Mouse (Mus musculus) forebrain, embryonic 14.5 days (tissue): ENCODE measurements around the gene Gm11639. TPM values are rescaled to one million over a fixed set of nuclear protein-coding genes. Genes with fewer than 3 reads are reported as not detected.
"Not testable (repeated sequence)": the region's sequence is repeated elsewhere in the genome, so short reads cannot be mapped to it uniquely, and the experiment has no call there.

Experiments used
- ATAC-seq: fragments of 200-750 bp; cut with Nextera tagmentation; 2 replicates; pipeline ENCODE4 v1.8.0; 2017; ENCODE audit warnings: mild to moderate bottlenecking, moderate library complexity
- DNase-seq: peaks from one replicate; pipeline ENCODE4 v3.0.0-alpha.2; 2015; ENCODE audit warnings: low spot score
- H3K27ac ChIP-seq: fragments of 300-500 bp; sonication (generic); 2 replicates; pipeline ENCODE4 v1.5.1; 2014; ENCODE audit warnings: low read depth, mild to moderate bottlenecking, control low read depth, low read length, moderate library complexity
- H3K27me3 ChIP-seq: fragments of 300-500 bp; sonication (generic); replicated peaks from 2 replicates; pipeline ENCODE4 v1.6.1; 2014; ENCODE audit warnings: low read length, control low read depth, mixed read lengths; ENCODE audit not compliant: control insufficient read depth, insufficient read depth
- H3K36me3 ChIP-seq: fragments of 300-500 bp; sonication (generic); 2 replicates; pipeline ENCODE4 v1.6.1; 2014; ENCODE audit warnings: low read length, control low read depth; ENCODE audit not compliant: control insufficient read depth, insufficient read depth
- H3K4me1 ChIP-seq: fragments of 300-500 bp; sonication (generic); 2 replicates; pipeline ENCODE4 v1.6.1; 2014; ENCODE audit warnings: antibody characterized with exemption, low read length, control low read depth; ENCODE audit not compliant: control insufficient read depth, insufficient read depth
- H3K4me2 ChIP-seq: fragments of 300-500 bp; sonication (generic); 2 replicates; pipeline ENCODE4 v1.6.1; 2014; ENCODE audit warnings: mild to moderate bottlenecking, control low read depth, low read length
- H3K4me3 ChIP-seq: fragments of 300-500 bp; sonication (generic); 2 replicates; pipeline ENCODE4 v1.5.1; 2014; ENCODE audit warnings: low read depth, low read length, control low read depth
- H3K9ac ChIP-seq: fragments of 300-500 bp; sonication (generic); 2 replicates; pipeline ENCODE4 v1.6.1; 2014; ENCODE audit warnings: mild to moderate bottlenecking, low read length, control low read depth, moderate library complexity
- H3K9me3 ChIP-seq: fragments of 300-500 bp; sonication (generic); replicated peaks from 2 replicates; pipeline ENCODE4 v1.6.1; 2016; ENCODE audit warnings: low read length, control low read depth, mixed read lengths; ENCODE audit not compliant: control insufficient read depth
- WGBS: fragments of 180-500 bp; shearing (Covaris S2); extraction: QIAGEN DNeasy Blood & Tissue Kit; methylation state at CpG from one replicate; pipeline ENCODE4 v1.1.7; 2014; 5-methylcytosine and 5-hydroxymethylcytosine counted together
- polyA plus RNA-seq: library from polyadenylated mRNA; unstranded; fragments of >200 nt; fragmentation: Nextera tagmentation; extraction: Ambion mirVana; gene quantifications from 2 replicates; pipeline ENCODE4 v1.2.1, GENCODE M21; 2014

Gene Gm11639
- polyA plus RNA-seq, 1 experiment from 2014 or later, result not detected

DNA sequence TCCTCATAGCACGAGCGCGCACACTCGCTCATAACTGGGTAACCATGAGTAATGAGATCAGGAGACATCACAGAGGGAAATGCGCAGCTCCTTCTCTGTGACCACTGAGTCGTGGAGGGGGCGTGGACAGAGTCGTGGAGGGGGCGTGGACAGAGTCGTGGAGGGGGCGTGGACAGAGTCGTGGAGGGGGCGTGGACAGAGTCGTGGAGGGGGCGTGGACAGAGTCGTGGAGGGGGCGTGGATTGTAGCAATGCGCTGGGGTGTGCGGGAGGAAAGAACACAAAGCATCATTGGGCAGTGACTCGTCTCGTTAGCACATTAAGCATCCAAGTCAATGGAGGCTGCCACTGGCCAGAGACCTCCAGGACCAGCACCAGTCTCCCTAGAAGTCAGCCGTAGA, 426.9 kb downstream of the Gm11639 start:
- H3K9me3 ChIP-seq, H3K27ac ChIP-seq, ATAC-seq, H3K4me3 ChIP-seq, DNase-seq, H3K27me3 ChIP-seq, H3K36me3 ChIP-seq, H3K9ac ChIP-seq, H3K4me1 ChIP-seq, H3K4me2 ChIP-seq: not testable (repeated sequence)
- WGBS, result 69% methylated on average over 20 of the region's 22 CpGs

DNA sequence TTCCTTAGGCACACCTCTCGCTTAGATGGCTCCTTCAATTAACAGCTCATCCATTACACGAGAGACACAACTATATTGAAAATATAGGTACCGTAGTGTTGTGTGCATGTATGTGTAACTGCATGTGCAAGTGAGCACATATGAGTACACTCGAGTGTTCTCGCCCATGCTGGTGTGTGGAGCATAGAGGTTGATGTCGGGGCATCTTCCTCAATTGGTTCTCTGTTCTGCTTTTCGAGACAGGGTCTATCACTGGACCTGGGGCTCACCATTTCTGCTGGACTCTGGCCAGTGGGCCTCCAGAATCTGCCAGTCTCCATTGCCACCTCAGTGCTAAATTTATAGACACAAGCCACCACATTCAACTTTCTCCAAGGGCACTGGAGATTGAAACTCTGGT, 432.3 kb downstream of the Gm11639 start:
- DNase-seq, result no peak
- H3K4me1 ChIP-seq, result no peaks in the 10 kb centered on the region
- H3K27me3 ChIP-seq, result no peaks in the 10 kb centered on the region
- no peaks in the 10 kb centered on the region for H3K9me3 ChIP-seq
- H3K4me2 ChIP-seq, result no peak overlapping the region
- 88% methylated on average over 7 of the region's 7 CpGs for WGBS
- H3K27ac ChIP-seq, result no peak overlapping the region
- no peak overlapping the region for H3K4me3 ChIP-seq
- no peak for ATAC-seq
- no peaks in the 10 kb centered on the region for H3K36me3 ChIP-seq
- no peak overlapping the region for H3K9ac ChIP-seq

DNA sequence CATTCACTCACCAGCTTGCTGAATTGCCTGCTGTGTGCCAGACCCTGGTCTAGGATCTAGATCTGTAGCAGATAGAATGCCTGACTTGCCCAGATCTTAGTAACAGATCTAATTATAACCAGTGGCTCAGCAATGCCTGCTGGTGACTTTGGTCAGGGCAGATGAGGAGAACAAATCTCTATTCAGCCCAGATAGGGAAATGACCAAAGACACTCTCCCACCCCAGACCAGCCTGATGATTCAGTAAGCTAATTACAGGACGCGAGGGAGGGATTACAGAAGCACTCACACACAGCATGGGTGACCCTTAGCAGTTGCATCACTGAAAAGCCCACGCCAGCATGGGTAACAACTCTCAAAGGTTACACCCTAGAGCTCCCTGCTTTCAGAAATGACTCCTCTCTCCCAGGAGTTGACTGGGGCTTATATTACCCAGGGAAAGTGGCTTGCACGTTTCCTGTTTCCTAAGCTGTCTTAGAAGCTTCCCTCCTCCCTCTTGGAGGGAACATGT, 435.1 kb downstream of the Gm11639 start:
- Histone ChIP-seq H3K27me3 (no peaks in the 10 kb centered on the region), H3K9ac (no peak overlapping the region), H3K4me3 (no peak overlapping the region), H3K9me3 (peaks cover 2% of the 10 kb centered on the region; the same call in 1 of the 2 replicates), H3K4me2 (no peak overlapping the region), H3K27ac (no peak overlapping the region), H3K36me3 (no peaks in the 10 kb centered on the region), H3K4me1 (no peaks in the 10 kb centered on the region)
- no peak for DNase-seq
- no peak for ATAC-seq
- WGBS, result 24% methylated on average over 4 of the region's 4 CpGs

- H3K4me3 ChIP-seq, ATAC-seq, H3K27me3 ChIP-seq, DNase-seq, H3K9me3 ChIP-seq, H3K4me1 ChIP-seq, H3K4me2 ChIP-seq, H3K36me3 ChIP-seq, H3K27ac ChIP-seq, H3K9ac ChIP-seq: not testable (repeated sequence)
- 76% methylated on average over 5 of the region's 5 CpGs for WGBS
Observed at GRCm38 (mm10) chr11:105121792-105122191, 436.3 kb downstream of the Gm11639 start.

- no peak overlapping the region for H3K4me3 ChIP-seq
- H3K9me3 ChIP-seq, result peaks cover 2% of the 10 kb centered on the region; the same call in 1 of the 2 replicates
- no peaks in the 10 kb centered on the region for H3K27me3 ChIP-seq
- peaks cover 9% of the 10 kb centered on the region for H3K4me1 ChIP-seq
- no peak overlapping the region for H3K27ac ChIP-seq
- WGBS, result 4% methylated on average over 9 of the region's 9 CpGs
- H3K9ac ChIP-seq, result no peak overlapping the region
- ATAC-seq (no peak), DNase-seq (peak; percentile 79)
- peaks cover 3% of the 10 kb centered on the region for H3K36me3 ChIP-seq
- no peak overlapping the region for H3K4me2 ChIP-seq
Observed at GRCm38 (mm10) chr11:105123986-105124385, 438.5 kb downstream of the Gm11639 start.

DNA sequence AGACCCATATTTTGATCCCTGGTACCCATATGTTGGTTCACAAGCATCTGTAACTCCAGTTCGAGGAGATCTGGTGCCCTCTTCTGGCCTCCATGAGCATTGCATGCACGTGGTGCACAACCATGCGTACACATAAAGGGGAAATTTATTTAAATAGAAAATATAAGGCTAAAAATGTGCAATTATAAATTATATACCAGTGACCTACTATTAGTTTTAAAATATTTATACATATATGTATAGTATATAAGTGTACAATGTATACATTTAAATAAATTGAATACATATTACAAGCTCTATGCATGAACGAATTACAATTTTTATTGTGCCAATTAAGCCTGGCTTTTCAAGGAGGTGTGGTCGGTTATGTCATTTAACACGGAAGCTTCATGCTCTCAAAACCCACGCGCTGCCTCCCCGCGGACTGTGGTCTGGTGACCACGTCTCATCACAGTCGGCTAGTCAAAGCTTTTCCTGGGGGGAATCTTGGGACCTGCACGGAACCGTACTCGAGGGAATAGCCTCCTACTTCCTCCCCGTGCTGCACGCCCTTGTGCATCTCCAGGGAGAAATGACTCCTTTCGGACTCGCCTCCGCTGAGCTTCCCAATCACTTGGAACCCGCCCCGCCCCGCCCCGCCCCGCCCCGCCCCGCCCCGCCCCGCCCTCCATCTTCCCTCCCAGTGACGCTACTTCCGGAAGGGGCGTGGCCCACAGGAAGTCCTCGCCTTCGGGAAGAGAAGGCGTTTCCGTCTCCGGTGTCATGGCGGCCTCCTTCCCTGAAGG, 440.4 kb downstream of the Gm11639 start, which contains the start of gene Mettl2:
Mettl2 (plus strand) TSS at position 691 of the 785 bp plus-strand sequence.
- Histone ChIP-seq H3K9ac (peak within 1 kb of the TSS; percentile 72), H3K27ac (peak within 1 kb of the TSS; percentile 78), H3K9me3 (peaks cover 2% of the 10 kb centered on the region; the same call in 1 of the 2 replicates), H3K4me1 (peaks cover 9% of the 10 kb centered on the region), H3K27me3 (no peaks in the 10 kb centered on the region), H3K4me2 (peak within 1 kb of the TSS; percentile 92), H3K36me3 (peaks cover 14% of the 10 kb centered on the region), H3K4me3 (peak within 1 kb of the TSS; percentile 95)
- under 1% methylated on average over 35 of the region's 38 CpGs for WGBS
- ATAC-seq (peak; percentile 93), DNase-seq (peak; percentile 96)

DNA sequence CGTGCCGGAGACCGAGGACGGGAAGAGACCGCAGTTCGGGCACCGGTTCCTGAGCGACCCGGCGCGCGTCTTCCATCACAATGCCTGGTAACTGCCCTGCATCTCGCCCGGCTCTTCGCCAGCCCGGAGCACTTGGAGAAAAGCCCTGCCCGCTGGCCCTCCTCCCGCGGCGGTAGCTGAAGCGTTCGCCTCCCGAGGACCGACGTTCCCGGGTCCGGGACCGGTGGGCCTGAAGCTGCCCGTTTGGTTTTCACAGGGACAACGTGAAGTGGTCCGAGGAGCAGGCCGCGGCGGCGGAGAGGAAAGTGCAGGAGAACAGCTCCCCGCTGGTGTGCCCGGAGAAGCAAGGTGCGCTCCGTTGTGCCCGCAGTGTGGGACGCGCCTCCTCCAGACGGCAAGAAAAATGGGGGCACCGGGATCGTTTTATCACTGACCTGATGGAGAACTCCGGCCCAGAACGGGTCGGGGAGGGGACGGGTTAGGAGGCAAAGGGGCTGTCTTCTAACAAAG, 441.1 kb downstream of the Gm11639 start:
- Histone ChIP-seq H3K4me3 (peak overlapping the region; percentile 95), H3K27ac (no peak overlapping the region), H3K36me3 (peaks cover 17% of the 10 kb centered on the region), H3K27me3 (no peaks in the 10 kb centered on the region), H3K4me1 (peaks cover 9% of the 10 kb centered on the region), H3K9ac (peak overlapping the region; percentile 72), H3K9me3 (peaks cover 2% of the 10 kb centered on the region; the same call in 1 of the 2 replicates), H3K4me2 (peak overlapping the region; percentile 92)
- no peak for DNase-seq
- under 1% methylated on average over 48 of the region's 49 CpGs for WGBS
- peak; percentile 43 for ATAC-seq

- no peak for DNase-seq
- 96% methylated on average over 7 of the region's 7 CpGs for WGBS
- no peak for ATAC-seq
- Histone ChIP-seq H3K4me2 (no peak overlapping the region), H3K9me3 (no peaks in the 10 kb centered on the region), H3K9ac (no peak overlapping the region), H3K27ac (no peak overlapping the region), H3K4me1 (no peaks in the 10 kb centered on the region), H3K4me3 (no peak overlapping the region), H3K36me3 (peaks cover 92% of the 10 kb centered on the region), H3K27me3 (no peaks in the 10 kb centered on the region)
Observed at GRCm38 (mm10) chr11:105135692-105136091, 450.2 kb downstream of the Gm11639 start.

DNA sequence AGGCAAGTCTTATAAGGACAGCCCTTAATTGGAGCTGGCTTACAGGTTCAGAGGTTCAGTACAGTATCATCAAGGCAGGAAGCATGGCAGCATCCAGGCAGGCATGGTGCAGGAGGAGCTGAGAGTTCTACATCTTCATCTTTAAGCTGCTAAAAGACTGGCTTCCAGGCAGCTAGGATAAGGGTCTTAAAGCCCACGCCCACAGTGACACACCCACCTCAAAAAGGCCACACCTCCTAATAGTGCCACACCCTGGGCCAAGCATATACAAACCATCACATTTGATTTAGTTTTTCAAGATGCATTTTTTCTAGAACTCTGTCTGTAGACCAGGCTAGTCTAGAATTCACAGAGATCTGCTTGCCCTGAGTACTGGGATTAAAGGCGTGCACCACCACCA, 451.7 kb downstream of the Gm11639 start:
- ATAC-seq, result not testable (repeated sequence)

More for the DNA sequence above, 451.7 kb downstream of the Gm11639 start:
- not testable (repeated sequence) for H3K9ac ChIP-seq, H3K27me3 ChIP-seq, DNase-seq, H3K4me1 ChIP-seq, H3K4me3 ChIP-seq, H3K4me2 ChIP-seq, H3K9me3 ChIP-seq, H3K27ac ChIP-seq
- WGBS, result 93% methylated on average over 2 of the region's 2 CpGs
- peaks cover 95% of the 10 kb centered on the region for H3K36me3 ChIP-seq
